Mouse (Mus musculus): Measurements from ENCODE around the gene Chordc1. TPM values are rescaled to one million over a fixed set of nuclear protein-coding genes. Genes with fewer than 3 reads are reported as not detected.
"Not testable (repeated sequence)": the region's sequence is repeated elsewhere in the genome, so short reads cannot be mapped to it uniquely, and the experiment has no call there.

Gene Chordc1
- total RNA-seq (2015; ENCODE audit: low replicate concordance): 30.6 and 35.3 TPM in 2 replicates
- 29.9 and 46.9 TPM in 2 replicates for total RNA-seq (2017; ENCODE audit: low replicate concordance)

DNA sequence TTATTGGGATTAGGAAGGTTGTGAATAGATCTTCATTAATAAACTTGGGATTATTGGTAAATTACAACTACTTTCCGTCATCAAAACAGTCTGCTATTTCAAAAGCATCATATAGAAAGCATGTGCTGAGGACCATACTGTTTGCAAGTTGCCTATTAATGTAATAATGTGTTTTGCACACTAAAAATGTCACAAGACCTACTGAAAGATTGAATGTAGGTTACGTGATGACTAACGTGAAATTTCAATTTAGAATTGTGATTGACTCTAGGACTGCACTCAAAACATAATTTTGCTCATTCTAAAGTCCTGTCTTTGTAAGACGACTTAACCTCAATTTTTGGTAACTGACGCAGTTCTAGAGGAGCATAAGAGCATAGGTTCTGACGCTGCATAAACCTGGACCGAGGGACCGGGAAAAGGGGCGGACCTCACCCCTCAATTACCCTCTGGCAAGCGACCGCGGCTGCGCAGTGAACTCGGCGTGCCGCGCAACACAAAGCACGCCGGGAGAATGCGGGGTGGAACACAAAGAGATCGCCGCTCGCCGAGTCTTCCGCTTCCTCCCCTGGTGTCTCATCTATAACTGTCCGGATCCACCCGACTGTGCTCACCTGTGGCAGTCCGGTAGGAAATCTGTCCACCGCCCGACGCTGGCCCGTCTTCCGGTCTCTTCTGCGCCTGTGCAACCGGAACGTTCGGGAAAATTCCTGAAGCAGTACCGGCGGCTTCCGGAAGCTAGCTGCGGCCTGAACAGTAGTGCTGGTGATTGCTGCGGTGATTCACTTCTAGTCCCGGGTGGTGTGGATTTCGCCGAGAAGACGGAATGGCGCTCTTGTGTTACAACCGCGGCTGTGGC, at the start of gene Chordc1:
Gene Chordc1 (plus strand): TSS at position 555 of the 859 bp plus-strand sequence.
- ATAC-seq (replicated peaks; ENCODE audit: low FRiP score, poor library complexity, severe bottlenecking): peak; percentile 91

DNA sequence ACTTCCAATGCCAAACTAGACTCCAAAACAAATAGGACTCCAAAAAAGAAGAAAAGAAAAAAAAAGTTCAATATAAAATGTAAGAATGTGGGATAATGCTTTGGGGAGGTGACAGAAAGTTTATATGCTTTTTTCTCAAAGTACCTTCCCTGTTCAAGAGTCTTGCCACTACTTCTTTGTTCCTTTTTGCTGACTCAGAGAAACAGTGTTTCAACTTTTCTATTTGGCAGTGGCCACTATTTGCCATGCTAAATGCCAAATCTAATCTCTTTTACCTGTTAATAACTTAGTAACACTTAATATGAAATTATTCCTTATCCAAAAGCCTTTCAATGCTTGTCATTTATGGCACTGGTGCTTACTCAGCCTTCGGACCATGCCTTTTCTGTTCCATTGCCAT, 16.0 kb upstream of the Chordc1 start:
- ATAC-seq (replicated peaks; ENCODE audit: low FRiP score, poor library complexity, severe bottlenecking): no peak

DNA sequence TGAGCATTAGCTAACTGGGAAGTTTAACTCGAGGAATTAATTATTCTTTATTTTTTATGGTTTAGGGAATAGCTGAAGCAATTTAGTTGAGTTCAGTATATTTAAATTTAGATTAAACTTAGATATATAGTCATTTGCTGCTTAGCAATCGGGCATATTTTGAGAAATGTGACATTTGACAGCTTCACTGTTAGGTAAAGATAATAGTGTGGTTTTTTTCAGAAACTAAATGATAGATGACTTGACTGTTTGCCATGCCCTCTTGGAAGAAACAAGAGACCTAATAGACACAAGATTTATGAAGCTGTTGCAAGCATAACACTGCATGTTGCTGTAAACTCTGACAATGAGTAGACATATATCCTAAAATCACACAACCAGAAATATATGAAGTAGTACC, 15.1 kb upstream of the Chordc1 start:
- no peak for ATAC-seq (replicated peaks; ENCODE audit: low FRiP score, poor library complexity, severe bottlenecking)

DNA sequence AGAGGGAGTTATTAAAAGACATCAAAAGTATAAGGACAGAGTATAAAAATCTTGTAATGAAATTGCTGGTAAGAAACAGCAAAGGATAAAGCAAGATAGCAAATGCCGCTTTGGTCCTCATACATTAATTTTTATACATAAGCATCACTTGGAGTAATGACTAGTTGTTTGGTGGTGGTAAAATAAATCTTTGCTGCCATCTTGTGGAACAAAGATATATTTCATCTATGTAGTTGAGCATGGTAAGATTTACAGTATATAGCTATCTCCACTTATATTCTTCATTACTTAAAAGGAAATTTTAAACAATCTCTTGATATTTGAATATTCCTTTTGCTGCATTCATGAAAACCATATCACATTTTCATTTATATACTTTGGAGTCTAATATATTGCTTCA, 14.4 kb upstream of the Chordc1 start:
- no peak for ATAC-seq (replicated peaks; ENCODE audit: low FRiP score, poor library complexity, severe bottlenecking)

DNA sequence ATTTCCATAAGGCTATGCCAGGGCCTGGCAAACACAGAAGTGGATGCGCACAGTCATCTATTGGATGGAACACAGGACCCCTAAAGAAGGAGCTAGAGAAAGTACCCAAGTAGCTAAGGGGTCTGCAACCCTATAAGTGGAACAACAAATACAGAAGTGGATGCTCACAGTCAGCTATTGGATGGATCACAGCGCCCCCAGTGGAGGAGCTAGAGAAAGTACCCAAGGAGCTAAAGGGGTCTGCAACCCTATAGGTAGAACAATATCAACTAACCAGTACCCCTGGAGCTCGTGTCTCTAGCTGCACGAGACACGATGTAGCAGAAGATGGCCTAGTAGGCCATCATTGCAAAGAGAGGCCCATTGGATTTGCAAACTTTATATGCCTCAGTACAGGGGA, 13.2 kb upstream of the Chordc1 start:
- ATAC-seq (replicated peaks; ENCODE audit: low FRiP score, poor library complexity, severe bottlenecking): not testable (repeated sequence)

DNA sequence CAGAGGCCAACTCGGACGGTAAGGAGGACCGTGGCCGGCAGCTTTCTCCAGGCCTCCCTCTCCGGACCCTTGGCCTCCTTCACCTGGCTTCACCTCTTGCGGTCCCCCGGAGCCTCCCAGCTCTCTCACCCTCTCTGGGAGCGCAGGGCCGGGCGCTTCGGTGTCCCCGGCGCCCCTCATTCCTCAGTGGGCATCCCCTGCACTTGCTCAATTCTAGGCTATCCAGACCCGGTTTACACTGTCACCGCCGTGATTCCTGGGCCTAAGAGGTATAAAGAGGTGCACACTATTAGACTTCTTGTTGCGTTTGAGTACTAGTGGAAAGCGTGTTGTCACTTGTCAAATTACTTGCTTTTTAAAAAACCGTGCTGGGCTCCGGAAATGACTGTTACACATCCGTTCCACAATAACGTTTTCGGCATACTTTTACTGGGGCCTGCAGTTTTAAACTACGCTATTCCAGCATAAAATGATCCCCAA, 558 bp downstream of the Chordc1 start:
- peak; percentile 58 for ATAC-seq (replicated peaks; ENCODE audit: low FRiP score, poor library complexity, severe bottlenecking)

DNA sequence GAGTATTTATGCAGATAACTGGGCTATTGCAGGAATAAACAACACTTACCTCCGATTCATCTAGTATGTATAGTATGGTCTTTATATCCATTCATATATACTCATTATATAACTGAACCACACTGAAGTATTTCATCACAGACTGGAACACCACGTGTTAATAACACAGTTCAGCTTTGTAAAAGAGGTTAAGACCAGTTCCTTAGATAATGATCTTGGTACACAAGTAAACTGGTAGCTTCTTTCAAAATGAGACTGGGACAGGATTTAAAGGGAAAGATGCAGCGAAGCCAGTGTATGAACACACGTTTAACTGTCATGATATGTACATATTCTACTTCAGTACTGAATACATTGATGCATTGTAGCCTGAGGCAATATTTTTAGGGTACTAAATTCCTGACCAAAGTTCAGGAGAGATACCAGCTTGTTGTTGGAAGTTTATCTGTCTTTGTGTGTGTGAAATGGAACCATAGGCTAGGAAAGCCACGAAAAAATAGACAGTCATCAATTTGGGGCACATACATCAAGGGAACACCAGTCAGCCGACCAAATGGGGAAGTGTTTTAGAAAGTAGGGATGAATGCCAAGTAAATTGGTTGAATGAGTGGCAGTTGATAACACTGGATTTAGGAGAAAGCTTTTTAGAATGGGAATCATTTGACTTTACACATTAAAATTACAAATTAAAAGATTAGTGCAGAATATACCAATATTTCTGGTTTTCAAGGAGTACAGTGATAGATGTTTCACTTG, 1.3 kb downstream of the Chordc1 start:
- peak; percentile 35 for ATAC-seq (replicated peaks; ENCODE audit: low FRiP score, poor library complexity, severe bottlenecking)

DNA sequence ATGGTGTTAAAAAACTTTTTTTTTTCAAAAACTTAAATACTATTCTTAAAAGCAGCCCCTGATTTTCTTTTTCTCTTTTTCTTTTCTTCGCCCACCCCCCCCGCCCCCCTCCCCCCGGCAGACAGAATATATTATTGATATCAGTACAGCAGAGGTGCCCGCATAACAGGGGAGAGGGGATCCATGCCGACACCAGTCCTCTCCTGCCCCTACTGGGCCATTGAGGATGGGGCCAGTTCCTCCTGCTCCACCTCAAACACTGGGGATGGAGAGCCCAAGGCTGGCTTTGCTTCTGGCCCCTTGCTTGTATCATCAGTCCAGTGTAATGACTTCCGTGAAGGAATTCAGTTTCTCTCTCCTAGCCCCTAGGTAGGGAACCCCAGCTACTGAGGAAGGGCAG, 6.4 kb downstream of the Chordc1 start:
- no peak for ATAC-seq (replicated peaks; ENCODE audit: low FRiP score, poor library complexity, severe bottlenecking)

DNA sequence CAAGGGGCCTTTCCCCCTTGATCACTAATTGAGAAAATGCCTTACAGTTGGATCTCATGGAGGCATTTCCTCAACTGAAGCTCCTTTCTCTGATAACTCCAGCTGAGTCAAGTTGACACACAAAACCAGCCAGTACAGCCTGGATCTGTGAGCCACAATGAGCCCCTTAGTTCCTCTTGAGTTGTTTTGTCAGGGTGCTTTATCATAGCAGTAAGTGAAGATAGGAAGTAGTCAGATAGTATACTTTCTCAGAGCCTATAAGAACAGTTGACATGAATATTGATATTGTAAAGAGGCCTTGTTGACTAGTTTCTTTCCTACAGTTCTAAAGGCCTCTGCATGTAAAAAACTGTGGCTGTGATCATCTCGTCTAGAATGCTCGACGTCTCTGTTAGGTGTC, 28.1 kb downstream of the Chordc1 start:
- no peak for ATAC-seq (replicated peaks; ENCODE audit: low FRiP score, poor library complexity, severe bottlenecking)

Other genes with a start within 250 kb of the Chordc1 start
- not detected in 2 replicates for gene Naalad2, start 110.9 kb downstream of the Chordc1 start, total RNA-seq (2015; ENCODE audit: low replicate concordance)
- gene Naalad2, start 110.9 kb downstream of the Chordc1 start, total RNA-seq (2017; ENCODE audit: low replicate concordance): not detected in 2 replicates
- not detected in 2 replicates for gene Ubtfl1, start 112.3 kb downstream of the Chordc1 start, total RNA-seq (2015; ENCODE audit: low replicate concordance)
- not detected in 2 replicates for gene Ubtfl1, start 112.3 kb downstream of the Chordc1 start, total RNA-seq (2017; ENCODE audit: low replicate concordance)
- not detected in 2 replicates for gene Mbd3l2, start 138.5 kb downstream of the Chordc1 start, total RNA-seq (2015; ENCODE audit: low replicate concordance)
- not detected in 2 replicates for gene Mbd3l2, start 138.5 kb downstream of the Chordc1 start, total RNA-seq (2017; ENCODE audit: low replicate concordance)
- gene Zfp558, start 186.1 kb downstream of the Chordc1 start, total RNA-seq (2015; ENCODE audit: low replicate concordance): not detected in 2 replicates
- gene Zfp558, start 186.1 kb downstream of the Chordc1 start, total RNA-seq (2017; ENCODE audit: low replicate concordance): not detected in 2 replicates
- not detected in 2 replicates for gene Mbd3l1, start 186.2 kb downstream of the Chordc1 start, total RNA-seq (2015; ENCODE audit: low replicate concordance)
- gene Mbd3l1, start 186.2 kb downstream of the Chordc1 start, total RNA-seq (2017; ENCODE audit: low replicate concordance): not detected in 2 replicates

All from erythroid progenitor cell, adult 5-6 weeks (primary cell).